Mouse (Mus musculus) intestine, postnatal 0 days (tissue): Measurements from ENCODE around the gene Cyp2t4. TPM values are rescaled to one million over a fixed set of nuclear protein-coding genes. Genes with fewer than 3 reads are reported as not detected.

Source experiments
- ATAC-seq: fragments of 200-750 bp; cut with Nextera tagmentation; 2 replicates; pipeline ENCODE4 v1.8.0; 2017; ENCODE audit warnings: mild to moderate bottlenecking, moderate TSS enrichment, moderate library complexity
- H3K27ac ChIP-seq: fragments of 300-500 bp; sonication (generic); 2 replicates; pipeline ENCODE4 v1.5.1; 2014; ENCODE audit warnings: mild to moderate bottlenecking, low read depth, low read length, moderate library complexity
- H3K27me3 ChIP-seq: fragments of 300-500 bp; sonication (generic); replicated peaks from 2 replicates; pipeline ENCODE4 v1.6.1; 2014; ENCODE audit warnings: low read length, mixed read lengths; ENCODE audit not compliant: control insufficient read depth, insufficient read depth
- H3K36me3 ChIP-seq: fragments of 300-500 bp; sonication (generic); 2 replicates; pipeline ENCODE4 v1.6.1; 2014; ENCODE audit warnings: mild to moderate bottlenecking, moderate library complexity; ENCODE audit not compliant: control insufficient read depth, insufficient read depth
- H3K4me1 ChIP-seq: fragments of 300-500 bp; sonication (generic); replicated peaks from 2 replicates; pipeline ENCODE4 v1.6.1; 2014; ENCODE audit warnings: antibody characterized with exemption, low read length, mixed read lengths; ENCODE audit not compliant: control insufficient read depth, insufficient read depth
- H3K4me2 ChIP-seq: fragments of 300-500 bp; sonication (generic); replicated peaks from 2 replicates; pipeline ENCODE4 v1.6.1; 2014; ENCODE audit warnings: low read depth, mild to moderate bottlenecking, moderate library complexity
- H3K4me3 ChIP-seq: fragments of 300-500 bp; sonication (generic); 2 replicates; pipeline ENCODE4 v1.5.1; 2014; ENCODE audit warnings: low read depth, low read length
- H3K9ac ChIP-seq: fragments of 300-500 bp; sonication (generic); 2 replicates; pipeline ENCODE4 v1.6.1; 2014; ENCODE audit warnings: mild to moderate bottlenecking, low read depth, low read length
- H3K9me3 ChIP-seq: fragments of 300-500 bp; sonication (generic); 2 replicates; pipeline ENCODE4 v1.6.1; 2016; ENCODE audit warnings: mixed run types; ENCODE audit not compliant: control insufficient read depth
- CTCF ChIP-seq: sonication (generic); IDR thresholded peaks from 2 replicates; pipeline ENCODE4 v1.5.1; 2016; ENCODE audit warnings: low read depth, mild to moderate bottlenecking, control low read depth, antibody characterized with exemption, moderate library complexity
- WGBS: fragments of 180-500 bp; shearing (Covaris S2); extraction: QIAGEN DNeasy Blood & Tissue Kit; methylation state at CpG from one replicate; pipeline ENCODE4 v1.1.7; 2014; 5-methylcytosine and 5-hydroxymethylcytosine counted together
- polyA plus RNA-seq: library from polyadenylated mRNA; unstranded; fragments of >200 nt; fragmentation: Nextera tagmentation; extraction: Ambion mirVana; gene quantifications from 2 replicates; pipeline ENCODE4 v1.2.1, GENCODE M21; 2015

The Cyp2t4 gene
- polyA plus RNA-seq, 1 experiment from 2014 or later, result not detected

DNA sequence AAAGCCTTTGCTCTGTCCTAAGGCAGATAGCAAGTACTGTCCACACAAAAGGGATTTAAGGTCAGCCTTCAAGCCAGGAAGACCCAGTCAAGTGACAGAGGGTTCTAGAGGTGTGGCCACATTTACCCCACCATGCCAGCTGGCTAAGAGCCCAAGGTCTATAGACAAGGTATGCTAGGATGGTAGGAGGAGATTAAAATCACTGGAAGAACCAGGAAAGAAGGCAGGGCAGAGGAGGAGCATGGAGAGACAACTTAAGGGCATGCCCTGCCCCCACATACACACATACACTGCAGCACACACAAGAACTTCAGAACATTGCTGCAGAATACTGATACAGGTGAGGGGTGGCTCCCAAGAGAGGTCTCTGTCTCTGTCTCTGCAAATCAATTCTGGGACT is 33.8 kb upstream of the Cyp2t4 start, which contains the start of gene Cyp2f2:
Cyp2f2 (plus strand) TSS at position 234 of the 400 bp plus-strand sequence.
- TF ChIP-seq CTCF, result no peak
- no peak within 1 kb of the TSS for H3K27ac ChIP-seq
- ATAC-seq, result no peak

DNA sequence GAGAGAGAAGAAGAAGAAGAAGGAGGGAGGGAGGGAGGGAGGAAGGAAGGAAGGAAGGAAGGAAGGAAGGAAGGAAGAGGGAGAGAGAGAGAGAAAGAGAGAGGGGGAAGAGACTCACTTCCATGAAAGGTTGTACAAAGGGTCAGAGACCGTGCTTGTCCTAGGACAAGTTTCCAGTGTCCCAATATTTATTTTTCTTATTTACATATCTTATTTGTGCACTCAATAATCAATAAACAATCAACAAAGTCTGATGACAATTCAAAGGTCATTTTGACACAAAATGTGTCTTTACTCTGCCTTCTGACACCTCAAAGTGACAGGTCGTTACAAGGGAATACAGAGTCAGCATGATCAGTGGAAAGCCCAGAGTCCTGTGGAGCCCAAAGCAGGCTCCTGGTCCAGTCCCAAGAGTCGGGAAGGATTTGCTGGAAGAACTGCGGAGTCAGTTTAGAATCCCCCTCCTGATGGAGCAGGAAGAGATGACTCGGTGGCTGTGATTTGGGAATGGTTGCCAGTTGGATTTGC is 29.1 kb upstream of the Cyp2t4 start:
- Histone ChIP-seq H3K9me3 (no peaks in the 10 kb centered on the region), H3K4me2 (no peak overlapping the region), H3K36me3 (no peaks in the 10 kb centered on the region), H3K4me3 (no peak overlapping the region), H3K4me1 (no peaks in the 10 kb centered on the region), H3K27me3 (no peaks in the 10 kb centered on the region), H3K27ac (no peak overlapping the region), H3K9ac (no peak overlapping the region)
- no peak for ATAC-seq
- 69% methylated on average over 5 of the region's 5 CpGs for WGBS
- TF ChIP-seq CTCF, result no peak

More for the DNA sequence above, 33.8 kb upstream of the Cyp2t4 start, which contains the start of gene Cyp2f2:
- Histone ChIP-seq H3K4me1 (no peaks in the 10 kb centered on the region), H3K9me3 (no peaks in the 10 kb centered on the region), H3K4me3 (no peak within 1 kb of the TSS), H3K27me3 (no peaks in the 10 kb centered on the region), H3K9ac (no peak within 1 kb of the TSS), H3K4me2 (no peak within 1 kb of the TSS), H3K36me3 (no peaks in the 10 kb centered on the region)

DNA sequence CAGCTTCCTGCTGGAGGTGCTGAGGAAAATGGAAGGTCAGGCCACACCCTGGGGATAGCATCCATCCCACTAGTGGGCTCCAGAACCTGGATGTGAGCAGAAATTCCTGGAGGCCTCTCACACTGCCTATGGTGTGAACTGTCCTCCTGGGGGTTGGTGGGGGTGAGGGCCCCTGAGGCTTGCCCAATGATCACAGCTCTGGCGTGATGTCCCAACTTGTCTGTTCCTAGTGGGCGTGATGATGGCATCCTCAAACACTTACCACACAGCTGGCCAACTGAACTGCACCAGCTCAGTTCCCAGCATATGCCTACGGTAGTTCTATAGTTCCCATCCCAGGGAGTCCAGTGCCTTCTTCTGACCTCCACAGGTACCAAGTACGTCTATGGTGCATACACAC is 28.5 kb upstream of the Cyp2t4 start:
- no peaks in the 10 kb centered on the region for H3K9me3 ChIP-seq
- H3K4me3 ChIP-seq, result no peak overlapping the region
- H3K4me2 ChIP-seq, result no peak overlapping the region
- H3K4me1 ChIP-seq, result no peaks in the 10 kb centered on the region
- no peak for ATAC-seq
- no peak overlapping the region for H3K9ac ChIP-seq
- H3K27ac ChIP-seq, result no peak overlapping the region
- TF ChIP-seq CTCF, result no peak
- no peaks in the 10 kb centered on the region for H3K36me3 ChIP-seq
- H3K27me3 ChIP-seq, result no peaks in the 10 kb centered on the region
- 86% methylated on average over 4 of the region's 4 CpGs for WGBS

DNA sequence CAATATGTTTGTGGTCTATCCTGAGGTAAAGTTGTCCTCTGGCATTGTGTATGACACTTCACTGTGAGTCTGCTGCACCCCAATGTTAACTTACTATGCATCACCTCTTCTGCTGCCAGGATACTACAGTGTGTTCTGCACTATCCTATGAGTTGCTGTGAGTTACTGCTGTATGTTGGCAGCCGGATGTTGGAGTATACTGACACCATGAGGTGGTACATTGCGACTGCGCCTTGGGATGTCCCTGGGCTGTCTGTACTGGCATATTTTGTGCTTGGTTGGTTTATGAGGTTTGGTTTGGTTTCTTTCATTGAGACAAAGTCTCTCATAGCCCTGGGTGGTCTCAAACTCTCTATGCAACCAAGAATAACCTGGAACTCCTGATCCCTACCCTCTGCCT is 25.4 kb upstream of the Cyp2t4 start:
- Histone ChIP-seq H3K9ac (no peak overlapping the region), H3K4me3 (no peak overlapping the region), H3K9me3 (no peaks in the 10 kb centered on the region), H3K27me3 (no peaks in the 10 kb centered on the region), H3K36me3 (no peaks in the 10 kb centered on the region), H3K27ac (no peak overlapping the region), H3K4me1 (0 out of 2 replicates have a peak, but pooled peaks cover 3% of the 10 kb centered on the region), H3K4me2 (no peak overlapping the region)
- 0 out of 2 replicates have a peak, but pooled peaks have one; percentile 36 for ATAC-seq
- 53% methylated on average over 3 of the region's 3 CpGs for WGBS
- TF ChIP-seq CTCF, result peak; percentile 84

DNA sequence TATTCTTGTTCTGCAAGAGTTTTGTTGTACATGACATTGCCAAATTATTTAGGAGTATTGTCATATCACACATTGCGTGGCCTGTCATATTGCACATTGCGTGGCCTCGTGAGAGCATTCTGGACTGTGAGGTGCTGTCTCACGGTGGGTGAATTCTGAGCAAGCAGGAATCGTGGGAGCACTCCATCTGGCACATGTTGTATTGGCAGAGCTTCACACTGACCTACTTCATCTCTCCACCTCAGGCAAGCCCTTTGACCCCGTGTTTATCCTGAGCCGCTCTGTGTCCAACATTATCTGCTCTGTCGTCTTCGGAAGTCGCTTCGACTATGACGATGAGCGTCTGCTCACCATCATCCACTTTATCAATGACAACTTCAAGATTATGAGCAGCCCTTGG is 24.6 kb upstream of the Cyp2t4 start:
- Histone ChIP-seq H3K4me1 (0 out of 2 replicates have a peak, but pooled peaks cover 3% of the 10 kb centered on the region), H3K4me3 (no peak overlapping the region), H3K4me2 (no peak overlapping the region), H3K9ac (no peak overlapping the region), H3K36me3 (no peaks in the 10 kb centered on the region), H3K9me3 (no peaks in the 10 kb centered on the region), H3K27ac (no peak overlapping the region), H3K27me3 (no peaks in the 10 kb centered on the region)
- TF ChIP-seq CTCF, result no peak
- ATAC-seq, result no peak
- WGBS, result 66% methylated on average over 13 of the region's 13 CpGs

DNA sequence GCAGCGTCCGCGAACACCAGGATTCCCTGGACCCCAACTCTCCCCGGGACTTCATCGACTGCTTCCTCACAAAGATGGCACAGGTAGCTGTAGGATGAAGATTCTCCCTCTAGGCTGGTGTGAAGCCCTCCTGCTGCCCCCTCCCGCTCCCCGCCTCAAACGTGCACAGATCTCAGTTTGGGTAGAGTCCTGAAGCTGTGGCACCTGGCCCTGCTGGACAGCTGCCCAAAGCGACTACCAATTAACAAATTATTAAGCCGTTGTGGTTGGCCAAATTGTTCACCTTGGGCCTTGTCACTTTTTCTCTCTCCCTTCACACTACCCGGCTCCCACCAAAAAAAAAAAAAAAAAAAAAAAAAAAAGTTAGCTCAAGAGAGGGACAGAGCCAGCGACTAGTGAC is 23.7 kb upstream of the Cyp2t4 start:
- Histone ChIP-seq H3K4me1 (0 out of 2 replicates have a peak, but pooled peaks cover 3% of the 10 kb centered on the region), H3K27me3 (no peaks in the 10 kb centered on the region), H3K27ac (no peak overlapping the region), H3K36me3 (no peaks in the 10 kb centered on the region), H3K4me2 (no peak overlapping the region), H3K9me3 (no peaks in the 10 kb centered on the region), H3K9ac (no peak overlapping the region), H3K4me3 (no peak overlapping the region)
- ATAC-seq, result no peak
- TF ChIP-seq CTCF, result no peak
- 87% methylated on average over 12 of the region's 12 CpGs for WGBS
